Mouse (Mus musculus) intestine, postnatal 0 days (tissue): ENCODE measurements around the gene Rftn2. TPM values are rescaled to one million over a fixed set of nuclear protein-coding genes. Genes with fewer than 3 reads are reported as not detected.
A peak's percentile ranks its signal among the peaks of the same experiment; 100 is the strongest.

Source experiments
- ATAC-seq: fragments of 200-750 bp; cut with Nextera tagmentation; 2 replicates; pipeline ENCODE4 v1.8.0; 2017; ENCODE audit warnings: mild to moderate bottlenecking, moderate TSS enrichment, moderate library complexity
- H3K27ac ChIP-seq: fragments of 300-500 bp; sonication (generic); 2 replicates; pipeline ENCODE4 v1.5.1; 2014; ENCODE audit warnings: mild to moderate bottlenecking, low read depth, low read length, moderate library complexity
- H3K27me3 ChIP-seq: fragments of 300-500 bp; sonication (generic); replicated peaks from 2 replicates; pipeline ENCODE4 v1.6.1; 2014; ENCODE audit warnings: low read length, mixed read lengths; ENCODE audit not compliant: control insufficient read depth, insufficient read depth
- H3K36me3 ChIP-seq: fragments of 300-500 bp; sonication (generic); 2 replicates; pipeline ENCODE4 v1.6.1; 2014; ENCODE audit warnings: mild to moderate bottlenecking, moderate library complexity; ENCODE audit not compliant: control insufficient read depth, insufficient read depth
- H3K4me1 ChIP-seq: fragments of 300-500 bp; sonication (generic); replicated peaks from 2 replicates; pipeline ENCODE4 v1.6.1; 2014; ENCODE audit warnings: antibody characterized with exemption, low read length, mixed read lengths; ENCODE audit not compliant: control insufficient read depth, insufficient read depth
- H3K4me2 ChIP-seq: fragments of 300-500 bp; sonication (generic); replicated peaks from 2 replicates; pipeline ENCODE4 v1.6.1; 2014; ENCODE audit warnings: low read depth, mild to moderate bottlenecking, moderate library complexity
- H3K4me3 ChIP-seq: fragments of 300-500 bp; sonication (generic); 2 replicates; pipeline ENCODE4 v1.5.1; 2014; ENCODE audit warnings: low read depth, low read length
- H3K9ac ChIP-seq: fragments of 300-500 bp; sonication (generic); 2 replicates; pipeline ENCODE4 v1.6.1; 2014; ENCODE audit warnings: mild to moderate bottlenecking, low read depth, low read length
- H3K9me3 ChIP-seq: fragments of 300-500 bp; sonication (generic); 2 replicates; pipeline ENCODE4 v1.6.1; 2016; ENCODE audit warnings: mixed run types; ENCODE audit not compliant: control insufficient read depth
- CTCF ChIP-seq: sonication (generic); IDR thresholded peaks from 2 replicates; pipeline ENCODE4 v1.5.1; 2016; ENCODE audit warnings: low read depth, mild to moderate bottlenecking, control low read depth, antibody characterized with exemption, moderate library complexity
- WGBS: fragments of 180-500 bp; shearing (Covaris S2); extraction: QIAGEN DNeasy Blood & Tissue Kit; methylation state at CpG from one replicate; pipeline ENCODE4 v1.1.7; 2014; 5-methylcytosine and 5-hydroxymethylcytosine counted together
- polyA plus RNA-seq: library from polyadenylated mRNA; unstranded; fragments of >200 nt; fragmentation: Nextera tagmentation; extraction: Ambion mirVana; gene quantifications from 2 replicates; pipeline ENCODE4 v1.2.1, GENCODE M21; 2015

Rftn2 gene
- polyA plus RNA-seq, 1 experiment from 2014 or later = 3.4 TPM

- no peak overlapping the region for H3K27ac ChIP-seq
- no peaks in the 10 kb centered on the region; the same call in 1 of the 2 replicates for H3K36me3 ChIP-seq
- H3K27me3 ChIP-seq = no peaks in the 10 kb centered on the region
- no peak for TF ChIP-seq CTCF
- no peak for ATAC-seq
- H3K4me1 ChIP-seq = no peaks in the 10 kb centered on the region
- H3K9ac ChIP-seq = no peak overlapping the region
- no peak overlapping the region for H3K4me2 ChIP-seq
- no peak overlapping the region for H3K4me3 ChIP-seq
- WGBS = 62% methylated on average over 5 of the region's 5 CpGs
- H3K9me3 ChIP-seq = no peaks in the 10 kb centered on the region
Measured at GRCm38 (mm10) chr1:55182392-55182791, 44.2 kb downstream of the Rftn2 start.

GRCm38 (mm10) chr1:55179917-55180566 is 46.5 kb downstream of the Rftn2 start:
- H3K4me1 ChIP-seq = no peaks in the 10 kb centered on the region
- H3K4me3 ChIP-seq = no peak overlapping the region
- no peak for ATAC-seq
- WGBS = 85% methylated on average over 5 of the region's 5 CpGs
- H3K27ac ChIP-seq = no peak overlapping the region
- H3K9ac ChIP-seq = no peak overlapping the region
- no peaks in the 10 kb centered on the region for H3K27me3 ChIP-seq
- H3K36me3 ChIP-seq = peaks cover 9% of the 10 kb centered on the region
- H3K9me3 ChIP-seq = no peaks in the 10 kb centered on the region
- no peak overlapping the region for H3K4me2 ChIP-seq
- TF ChIP-seq CTCF = peak; percentile 41; the same call in 1 of the 2 replicates

- 5% methylated on average over 3 of the region's 3 CpGs for WGBS
- Histone ChIP-seq H3K9ac (no peak overlapping the region), H3K4me1 (no peaks in the 10 kb centered on the region), H3K4me2 (peak overlapping the region; percentile 40; the same call in 1 of the 2 replicates), H3K9me3 (no peaks in the 10 kb centered on the region), H3K27me3 (no peaks in the 10 kb centered on the region), H3K36me3 (peaks cover 9% of the 10 kb centered on the region; the same call in 1 of the 2 replicates), H3K27ac (peak overlapping the region; percentile 89), H3K4me3 (no peak overlapping the region)
- ATAC-seq = peak; percentile 10; the same call in 1 of the 2 replicates
- no peak for TF ChIP-seq CTCF
Measured at GRCm38 (mm10) chr1:55174558-55175034, 52.0 kb downstream of the Rftn2 start.

- peak overlapping the region; percentile 40; the same call in 1 of the 2 replicates for H3K4me2 ChIP-seq
- peak; percentile 55 for TF ChIP-seq CTCF
- peak overlapping the region; percentile 89 for H3K27ac ChIP-seq
- 40% methylated on average over 10 of the region's 10 CpGs for WGBS
- H3K9me3 ChIP-seq = no peaks in the 10 kb centered on the region
- H3K4me3 ChIP-seq = no peak overlapping the region
- ATAC-seq = peak; percentile 95
- peaks cover 9% of the 10 kb centered on the region; the same call in 1 of the 2 replicates for H3K36me3 ChIP-seq
- no peak overlapping the region for H3K9ac ChIP-seq
- H3K27me3 ChIP-seq = no peaks in the 10 kb centered on the region
- H3K4me1 ChIP-seq = no peaks in the 10 kb centered on the region
Measured at GRCm38 (mm10) chr1:55173720-55174557, 52.6 kb downstream of the Rftn2 start.

- no peak overlapping the region for H3K4me3 ChIP-seq
- no peaks in the 10 kb centered on the region for H3K4me1 ChIP-seq
- H3K9ac ChIP-seq = no peak overlapping the region
- ATAC-seq = no peak
- H3K4me2 ChIP-seq = peak overlapping the region; percentile 48
- 60% methylated on average over 22 of the region's 22 CpGs for WGBS
- H3K36me3 ChIP-seq = peaks cover 7% of the 10 kb centered on the region; the same call in 1 of the 2 replicates
- no peak for TF ChIP-seq CTCF
- 0 out of 2 replicates have a peak, but pooled peaks cover 2% of the 10 kb centered on the region for H3K9me3 ChIP-seq
- H3K27me3 ChIP-seq = no peaks in the 10 kb centered on the region
- peak overlapping the region; percentile 89 for H3K27ac ChIP-seq
Measured at GRCm38 (mm10) chr1:55171361-55172325, 54.9 kb downstream of the Rftn2 start.
